In genomic region chr16:63872313-63872712, GRCm38 (mm10) we compare ENCODE assay signal across 8 mouse cellular contexts. TPM values are rescaled to one million over a fixed set of nuclear protein-coding genes. Genes with fewer than 3 reads are reported as not detected.
DNase-seq lines count a peak whose midpoint lies in the region; ATAC-seq and TF ChIP-seq lines count a peak whose summit lies in the region.

No protein-coding gene starts in this region.

- TF ChIP-seq POLR2A in bone marrow, adult 2 months (IDR thresholded peaks at IDR 0.05; ENCODE audit: borderline replicate concordance, control insufficient read depth, low read depth, low read length), result no peak

- ATAC-seq in midbrain, embryonic 11.5 days (ENCODE audit: low FRiP score), result peak; percentile 73
- ATAC-seq in midbrain, embryonic 13.5 days, result no peak
- no peak for ATAC-seq in embryonic facial prominence, embryonic 14.5 days (ENCODE audit: low read depth)
- ATAC-seq in midbrain, embryonic 14.5 days (ENCODE audit: low FRiP score, low TSS enrichment), result peak; percentile 46; the same call in 1 of the 2 replicates

- 14% methylated on average over 7 of the region's 7 CpGs for WGBS in midbrain, embryonic 11.5 days
- 15% methylated on average over 7 of the region's 7 CpGs for WGBS in midbrain, embryonic 13.5 days
- WGBS in bone marrow, adult 2 months, result 3% methylated on average over 7 of the region's 7 CpGs
- 13% methylated on average over 7 of the region's 7 CpGs for WGBS in embryonic facial prominence, embryonic 14.5 days
- 11% methylated on average over 7 of the region's 7 CpGs for WGBS in midbrain, embryonic 14.5 days

- TF ChIP-seq CTCF in gastrocnemius, adult 2 months (IDR thresholded peaks at IDR 0.05), result peak; percentile 93
- peak; percentile 54 for TF ChIP-seq CTCF in bone marrow, adult 2 months (IDR thresholded peaks at IDR 0.05; ENCODE audit: control insufficient read depth, insufficient read depth, low read length)

- intact Hi-C loops in gastrocnemius, adult 2 months (cut with DNase I), result loop anchor here (10.0 kb wide), 1 partner anchor 872 kb away; no protein-coding TSS in a partner anchor

- no peak overlapping the region for H3K4me2 ChIP-seq in midbrain, embryonic 11.5 days
- no peak overlapping the region for H3K4me2 ChIP-seq in midbrain, embryonic 13.5 days (replicated peaks)
- no peak overlapping the region for H3K4me2 ChIP-seq in embryonic facial prominence, embryonic 14.5 days (ENCODE audit: low read depth, low read length)
- H3K4me2 ChIP-seq in midbrain, embryonic 14.5 days (ENCODE audit: low read length), result no peak overlapping the region

- no peaks in the 10 kb centered on the region for H3K9me3 ChIP-seq in midbrain, embryonic 11.5 days (ENCODE audit: control insufficient read depth, low read length)
- H3K9me3 ChIP-seq in midbrain, embryonic 13.5 days, result no peaks in the 10 kb centered on the region
- no peaks in the 10 kb centered on the region for H3K9me3 ChIP-seq in embryonic facial prominence, embryonic 14.5 days (ENCODE audit: control insufficient read depth, low read length)
- H3K9me3 ChIP-seq in midbrain, embryonic 14.5 days (ENCODE audit: control insufficient read depth, low read length), result no peaks in the 10 kb centered on the region

- no peaks in the 10 kb centered on the region for H3K36me3 ChIP-seq in midbrain, embryonic 11.5 days (ENCODE audit: control insufficient read depth, insufficient read depth, low read length)
- no peaks in the 10 kb centered on the region for H3K36me3 ChIP-seq in midbrain, embryonic 13.5 days
- no peaks in the 10 kb centered on the region for H3K36me3 ChIP-seq in embryonic facial prominence, embryonic 14.5 days (ENCODE audit: control insufficient read depth, insufficient read depth, low read length)
- no peaks in the 10 kb centered on the region for H3K36me3 ChIP-seq in midbrain, embryonic 14.5 days (ENCODE audit: control insufficient read depth, insufficient read depth, low read length)

- H3K9ac ChIP-seq in midbrain, embryonic 11.5 days (ENCODE audit: low read length), result no peak overlapping the region
- no peak overlapping the region for H3K9ac ChIP-seq in midbrain, embryonic 13.5 days (replicated peaks)
- H3K9ac ChIP-seq in embryonic facial prominence, embryonic 14.5 days (ENCODE audit: low read depth, low read length), result no peak overlapping the region
- no peak overlapping the region for H3K9ac ChIP-seq in midbrain, embryonic 14.5 days (replicated peaks; ENCODE audit: low read length)

- peak; percentile 21 for DNase-seq in gastrocnemius, adult 2 months
- DNase-seq in gastrocnemius, postnatal 25 days, result no peak
- peak; percentile 90 for DNase-seq in midbrain, embryonic 11.5 days (ENCODE audit: low spot score, missing footprints)
- DNase-seq in embryonic facial prominence, embryonic 14.5 days (ENCODE audit: low spot score), result peak; percentile 36
- DNase-seq in midbrain, embryonic 14.5 days, result peak; percentile 82
- DNase-seq in left cerebral cortex, adult 9 months (ENCODE audit: low spot score in 2 of 2), result no peak

- peaks cover 5% of the 10 kb centered on the region for H3K27me3 ChIP-seq in midbrain, embryonic 11.5 days (ENCODE audit: control insufficient read depth, insufficient read depth, low read length)
- peaks cover 23% of the 10 kb centered on the region for H3K27me3 ChIP-seq in midbrain, embryonic 13.5 days
- no peaks in the 10 kb centered on the region for H3K27me3 ChIP-seq in embryonic facial prominence, embryonic 14.5 days (replicated peaks; ENCODE audit: control insufficient read depth, insufficient read depth, low read length)
- peaks cover 20% of the 10 kb centered on the region; the same call in 1 of the 2 replicates for H3K27me3 ChIP-seq in midbrain, embryonic 14.5 days (ENCODE audit: control insufficient read depth, insufficient read depth, low read length)

- H3K27ac ChIP-seq in gastrocnemius, adult 2 months, result no peak overlapping the region
- no peak overlapping the region for H3K27ac ChIP-seq in midbrain, embryonic 11.5 days (ENCODE audit: low read depth, low read length)
- no peak overlapping the region for H3K27ac ChIP-seq in midbrain, embryonic 13.5 days
- no peak overlapping the region for H3K27ac ChIP-seq in bone marrow, adult 2 months (ENCODE audit: control insufficient read depth, insufficient read depth, low read depth, low read length, poor library complexity)
- no peak overlapping the region for H3K27ac ChIP-seq in embryonic facial prominence, embryonic 14.5 days (replicated peaks; ENCODE audit: low read depth, low read length)
- H3K27ac ChIP-seq in midbrain, embryonic 14.5 days (replicated peaks; ENCODE audit: low read depth, low read length), result no peak overlapping the region

- 0 out of 2 replicates have a peak, but pooled peaks cover 2% of the 10 kb centered on the region for H3K4me1 ChIP-seq in midbrain, embryonic 11.5 days (ENCODE audit: control insufficient read depth, insufficient read depth, low read length)
- no peaks in the 10 kb centered on the region for H3K4me1 ChIP-seq in midbrain, embryonic 13.5 days (replicated peaks)
- no peaks in the 10 kb centered on the region for H3K4me1 ChIP-seq in bone marrow, adult 2 months (ENCODE audit: control insufficient read depth, insufficient read depth, low read length)
- H3K4me1 ChIP-seq in embryonic facial prominence, embryonic 14.5 days (ENCODE audit: control insufficient read depth, insufficient read depth, low read length), result no peaks in the 10 kb centered on the region
- H3K4me1 ChIP-seq in midbrain, embryonic 14.5 days (ENCODE audit: control insufficient read depth, insufficient read depth, low read length), result no peaks in the 10 kb centered on the region

- H3K4me3 ChIP-seq in gastrocnemius, adult 2 months, result no peak overlapping the region
- H3K4me3 ChIP-seq in midbrain, embryonic 11.5 days (ENCODE audit: low read depth, low read length), result no peak overlapping the region
- no peak overlapping the region for H3K4me3 ChIP-seq in midbrain, embryonic 13.5 days (replicated peaks)
- H3K4me3 ChIP-seq in bone marrow, adult 2 months (replicated peaks; ENCODE audit: control insufficient read depth, low read depth, low read length), result no peak overlapping the region
- H3K4me3 ChIP-seq in embryonic facial prominence, embryonic 14.5 days (ENCODE audit: low read depth, low read length), result no peak overlapping the region
- no peak overlapping the region for H3K4me3 ChIP-seq in midbrain, embryonic 14.5 days (replicated peaks; ENCODE audit: low read depth, low read length)

RNA-seq across cellular contexts. Expression of gene Epha3, which starts 8.3 kb away (rescaled TPM):
- total RNA-seq in gastrocnemius, adult 2 months (2021), result under 1 TPM; 0.15 to 0.36 TPM
- under 1 TPM; 0.59 to 0.67 TPM for total RNA-seq in gastrocnemius, postnatal 25 days (2021)
- 35.0 and 37.9 TPM in 2 replicates for polyA plus RNA-seq in midbrain, embryonic 11.5 days (2014; fragmentation: Nextera tagmentation; extraction: Ambion mirVana)
- polyA plus RNA-seq in midbrain, embryonic 13.5 days (2015; fragmentation: Nextera tagmentation; extraction: Ambion mirVana), result 28.5 and 35.0 TPM in 2 replicates
- 0.45 and 1.3 TPM in 2 replicates for polyA plus RNA-seq in bone marrow, adult 2 months (2011; ENCODE audit: insufficient read depth, insufficient read length, low replicate concordance, missing spikeins)
- 47.7 and 56.9 TPM in 2 replicates for polyA plus RNA-seq in embryonic facial prominence, embryonic 14.5 days (2014; fragmentation: Nextera tagmentation; extraction: Ambion mirVana)
- polyA plus RNA-seq in midbrain, embryonic 14.5 days (2014; fragmentation: Nextera tagmentation; extraction: Ambion mirVana), result 14.3 and 20.9 TPM in 2 replicates

Comparison
In these comparisons a context has a peak if more than half of its experiments do, and no peak if none do; other contexts are left out.
1. DNase-seq: peak in gastrocnemius, adult 2 months (single experiment), midbrain, embryonic 11.5 days (single experiment), embryonic facial prominence, embryonic 14.5 days (single experiment) and midbrain, embryonic 14.5 days (single experiment); none in gastrocnemius, postnatal 25 days (single experiment) and left cerebral cortex, adult 9 months (0 of 2).
2. ATAC-seq: peak in midbrain, embryonic 11.5 days (single experiment) and midbrain, embryonic 14.5 days (single experiment); none in midbrain, embryonic 13.5 days (single experiment) and embryonic facial prominence, embryonic 14.5 days (single experiment).